Mouse (Mus musculus) neural tube, embryonic 11.5 days (tissue): ENCODE data around the gene Dedd. TPM values are rescaled to one million over a fixed set of nuclear protein-coding genes. Genes with fewer than 3 reads are reported as not detected.

Source experiments
- ATAC-seq: fragments of 200-750 bp; cut with Nextera tagmentation; 2 replicates; pipeline ENCODE4 v1.8.0; 2017; ENCODE audit warnings: moderate number of reproducible peaks, mild to moderate bottlenecking, moderate TSS enrichment, moderate library complexity; ENCODE audit not compliant: insufficient read depth, low FRiP score, low TSS enrichment
- DNase-seq: peaks from one replicate; pipeline ENCODE4 v3.0.0-alpha.2; 2015; ENCODE audit warnings: low spot score
- H3K27ac ChIP-seq: fragments of 300-500 bp; sonication (generic); 2 replicates; pipeline ENCODE4 v1.5.1; 2014; ENCODE audit warnings: low read depth, mild to moderate bottlenecking, low read length
- H3K27me3 ChIP-seq: fragments of 300-500 bp; sonication (generic); 2 replicates; pipeline ENCODE4 v1.6.1; 2014; ENCODE audit warnings: mild to moderate bottlenecking, low read length, mixed read lengths; ENCODE audit not compliant: control insufficient read depth, insufficient read depth
- H3K36me3 ChIP-seq: fragments of 300-500 bp; sonication (generic); 2 replicates; pipeline ENCODE4 v1.6.1; 2014; ENCODE audit warnings: mild to moderate bottlenecking, low read length, moderate library complexity, mixed read lengths; ENCODE audit not compliant: control insufficient read depth, insufficient read depth
- H3K4me1 ChIP-seq: fragments of 300-500 bp; sonication (generic); 2 replicates; pipeline ENCODE4 v1.6.1; 2014; ENCODE audit warnings: low read length, mixed read lengths; ENCODE audit not compliant: control insufficient read depth, insufficient read depth
- H3K4me2 ChIP-seq: fragments of 300-500 bp; sonication (generic); 2 replicates; pipeline ENCODE4 v1.6.1; 2014; ENCODE audit warnings: low read depth, mild to moderate bottlenecking, moderate library complexity
- H3K4me3 ChIP-seq: fragments of 300-500 bp; sonication (generic); 2 replicates; pipeline ENCODE4 v1.5.1; 2014; ENCODE audit warnings: low read depth, low read length
- H3K9ac ChIP-seq: fragments of 300-500 bp; sonication (generic); 2 replicates; pipeline ENCODE4 v1.6.1; 2014; ENCODE audit warnings: mild to moderate bottlenecking, low read length
- H3K9me3 ChIP-seq: fragments of 300-500 bp; sonication (generic); 2 replicates; pipeline ENCODE4 v1.6.1; 2016; ENCODE audit warnings: low read length; ENCODE audit not compliant: control insufficient read depth
- WGBS: fragments of 180-500 bp; shearing (Covaris S2); extraction: QIAGEN DNeasy Blood & Tissue Kit; methylation state at CpG from one replicate; pipeline ENCODE4 v1.1.7; 2014; 5-methylcytosine and 5-hydroxymethylcytosine counted together
- polyA plus RNA-seq: library from polyadenylated mRNA; unstranded; fragments of >200 nt; fragmentation: Nextera tagmentation; extraction: Ambion mirVana; gene quantifications from 2 replicates; pipeline ENCODE4 v1.2.1, GENCODE M21; 2014

Gene Dedd
- polyA plus RNA-seq, 1 experiment from 2014 or later = 50.4 TPM

GRCm38 (mm10) chr1:171345225-171346094 lies 16.5 kb downstream of the Dedd start, which contains the start of the genes Nit1 and Pfdn2:
Gene Nit1, minus strand, starts transcription at chr1:171345646.
Gene Pfdn2, plus strand, starts transcription at chr1:171345670.
- H3K27me3 ChIP-seq = no peaks in the 10 kb centered on the region
- ATAC-seq (peak; percentile 89), DNase-seq (peak; percentile 95)
- 2% methylated on average over 52 of the region's 53 CpGs for WGBS
- H3K4me2 ChIP-seq = peak within 1 kb of the TSS; percentile 79
- H3K4me1 ChIP-seq = peaks cover 6% of the 10 kb centered on the region; the same call in 1 of the 2 replicates
- peak within 1 kb of the TSS; percentile 76 for H3K9ac ChIP-seq
- H3K27ac ChIP-seq = no peak within 1 kb of the TSS
- H3K4me3 ChIP-seq = peak within 1 kb of the TSS; percentile 73
- H3K9me3 ChIP-seq = no peaks in the 10 kb centered on the region
- H3K36me3 ChIP-seq = peaks cover 3% of the 10 kb centered on the region; the same call in 1 of the 2 replicates

GRCm38 (mm10) chr1:171346095-171346450 lies 17.1 kb downstream of the Dedd start:
- Histone ChIP-seq H3K9ac (peak overlapping the region; percentile 76), H3K27me3 (no peaks in the 10 kb centered on the region), H3K36me3 (peaks cover 3% of the 10 kb centered on the region; the same call in 1 of the 2 replicates), H3K27ac (no peak overlapping the region), H3K4me2 (peak overlapping the region; percentile 79), H3K4me1 (peaks cover 6% of the 10 kb centered on the region; the same call in 1 of the 2 replicates), H3K4me3 (peak overlapping the region; percentile 73), H3K9me3 (no peaks in the 10 kb centered on the region)
- ATAC-seq (0 out of 2 replicates have a peak, but pooled peaks have one; percentile 2), DNase-seq (no peak)
- 3% methylated on average over 14 of the region's 14 CpGs for WGBS

- Histone ChIP-seq H3K27me3 (no peaks in the 10 kb centered on the region), H3K4me1 (peaks cover 6% of the 10 kb centered on the region; the same call in 1 of the 2 replicates), H3K9ac (no peak overlapping the region), H3K9me3 (no peaks in the 10 kb centered on the region), H3K4me2 (no peak overlapping the region), H3K4me3 (no peak overlapping the region), H3K27ac (no peak overlapping the region), H3K36me3 (no peaks in the 10 kb centered on the region; the same call in 1 of the 2 replicates)
- 93% methylated on average over 3 of the region's 3 CpGs for WGBS
- no peak for DNase-seq
- no peak for ATAC-seq
Measured at GRCm38 (mm10) chr1:171348665-171349064, 19.7 kb downstream of the Dedd start.

- no peak for DNase-seq
- H3K27ac ChIP-seq = no peak overlapping the region
- no peak overlapping the region for H3K9ac ChIP-seq
- H3K9me3 ChIP-seq = no peaks in the 10 kb centered on the region
- no peak overlapping the region for H3K4me3 ChIP-seq
- no peaks in the 10 kb centered on the region; the same call in 1 of the 2 replicates for H3K36me3 ChIP-seq
- no peaks in the 10 kb centered on the region for H3K27me3 ChIP-seq
- no peak overlapping the region for H3K4me2 ChIP-seq
- H3K4me1 ChIP-seq = peaks cover 6% of the 10 kb centered on the region; the same call in 1 of the 2 replicates
- no peak for ATAC-seq
- WGBS = 95% methylated on average over 2 of the region's 2 CpGs
Measured at GRCm38 (mm10) chr1:171349210-171349609, 20.3 kb downstream of the Dedd start.

- H3K9ac ChIP-seq = no peak overlapping the region
- H3K4me3 ChIP-seq = no peak overlapping the region
- ATAC-seq (no peak), DNase-seq (peak; percentile 30)
- H3K4me1 ChIP-seq = peaks cover 5% of the 10 kb centered on the region
- WGBS = 83% methylated on average over 5 of the region's 5 CpGs
- peaks cover 3% of the 10 kb centered on the region; the same call in 1 of the 2 replicates for H3K9me3 ChIP-seq
- H3K27ac ChIP-seq = no peak overlapping the region
- H3K27me3 ChIP-seq = no peaks in the 10 kb centered on the region
- no peak overlapping the region for H3K4me2 ChIP-seq
- peaks cover 2% of the 10 kb centered on the region; the same call in 1 of the 2 replicates for H3K36me3 ChIP-seq
Measured at GRCm38 (mm10) chr1:171355812-171356340, 26.9 kb downstream of the Dedd start.

GRCm38 (mm10) chr1:171356814-171357213 lies 27.9 kb downstream of the Dedd start:
- DNase-seq (no peak), ATAC-seq (no peak)
- WGBS = 91% methylated on average over 2 of the region's 2 CpGs
- Histone ChIP-seq H3K4me2 (no peak overlapping the region), H3K36me3 (peaks cover 2% of the 10 kb centered on the region; the same call in 1 of the 2 replicates), H3K9me3 (peaks cover 3% of the 10 kb centered on the region; the same call in 1 of the 2 replicates), H3K9ac (no peak overlapping the region), H3K27me3 (no peaks in the 10 kb centered on the region), H3K4me1 (peaks cover 5% of the 10 kb centered on the region), H3K27ac (no peak overlapping the region), H3K4me3 (no peak overlapping the region)

GRCm38 (mm10) chr1:171358421-171358820 lies 29.5 kb downstream of the Dedd start:
- peaks cover 5% of the 10 kb centered on the region for H3K4me1 ChIP-seq
- H3K27me3 ChIP-seq = no peaks in the 10 kb centered on the region
- H3K9me3 ChIP-seq = peaks cover 3% of the 10 kb centered on the region; the same call in 1 of the 2 replicates
- H3K4me3 ChIP-seq = no peak overlapping the region
- 0 out of 2 replicates have a peak, but pooled peaks cover 2% of the 10 kb centered on the region for H3K36me3 ChIP-seq
- H3K4me2 ChIP-seq = no peak overlapping the region
- H3K9ac ChIP-seq = no peak overlapping the region
- DNase-seq (peak; percentile 19), ATAC-seq (no peak)
- WGBS = 77% methylated on average over 4 of the region's 4 CpGs
- H3K27ac ChIP-seq = no peak overlapping the region

- H3K36me3 ChIP-seq = 0 out of 2 replicates have a peak, but pooled peaks cover 2% of the 10 kb centered on the region
- peak overlapping the region; percentile 32 for H3K4me3 ChIP-seq
- H3K9me3 ChIP-seq = peaks cover 3% of the 10 kb centered on the region; the same call in 1 of the 2 replicates
- ATAC-seq (peak; percentile 66; the same call in 1 of the 2 replicates), DNase-seq (no peak)
- peak overlapping the region; percentile 41 for H3K9ac ChIP-seq
- 5% methylated on average over 26 of the region's 26 CpGs for WGBS
- H3K4me2 ChIP-seq = peak overlapping the region; percentile 80
- peaks cover 5% of the 10 kb centered on the region for H3K4me1 ChIP-seq
- H3K27me3 ChIP-seq = no peaks in the 10 kb centered on the region
- peak overlapping the region; percentile 45 for H3K27ac ChIP-seq
Measured at GRCm38 (mm10) chr1:171360253-171360652, 31.3 kb downstream of the Dedd start.
